Mouse (Mus musculus) left cerebral cortex, adult 9 months (tissue): Measurements from ENCODE around the gene Anks6.

Experiments used
- DNase-seq, 2 experiments: peaks; one replicate each; pipeline ENCODE4 v3.0.0; 2022; ENCODE audit warnings: low spot score in 2 of 2

Anks6 gene

DNA sequence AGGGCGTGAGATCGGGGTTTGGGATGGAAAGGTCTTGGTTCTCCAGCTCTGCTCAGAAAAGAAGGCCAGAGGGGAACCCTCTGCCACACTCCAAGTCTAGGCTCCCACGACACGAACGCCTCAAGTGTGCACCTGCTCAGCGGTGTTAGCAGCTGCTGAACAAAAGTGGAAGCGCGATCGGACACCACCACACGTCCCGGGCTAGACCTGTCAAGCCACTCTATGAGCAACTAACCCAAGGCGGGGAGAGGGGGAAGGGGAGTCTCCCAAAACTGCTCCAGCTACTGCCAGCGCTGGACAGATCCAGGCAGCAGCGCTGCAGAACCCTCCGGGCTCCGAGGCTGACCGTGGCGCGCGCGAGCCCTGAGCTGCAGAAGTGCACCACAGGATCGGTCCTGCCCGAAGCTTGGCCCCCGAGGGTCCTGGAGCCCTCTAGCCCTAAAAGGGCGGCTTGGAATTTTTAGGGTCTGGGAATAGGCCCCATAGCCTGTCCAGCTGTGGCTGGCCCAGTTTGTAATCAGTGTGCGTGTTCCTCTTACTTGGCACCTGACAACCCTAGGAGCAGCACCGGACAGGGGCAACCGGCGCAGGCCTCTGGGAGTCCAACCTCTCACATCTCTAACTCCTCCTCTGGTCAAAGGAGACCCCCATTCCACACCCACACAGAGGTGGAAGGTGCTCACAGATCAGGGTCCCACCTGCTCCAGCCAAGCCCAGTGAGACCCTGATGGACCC lies 66.8 kb downstream of the Anks6 start:
- peak in 1 of 2 experiments; percentile 47 for DNase-seq

DNA sequence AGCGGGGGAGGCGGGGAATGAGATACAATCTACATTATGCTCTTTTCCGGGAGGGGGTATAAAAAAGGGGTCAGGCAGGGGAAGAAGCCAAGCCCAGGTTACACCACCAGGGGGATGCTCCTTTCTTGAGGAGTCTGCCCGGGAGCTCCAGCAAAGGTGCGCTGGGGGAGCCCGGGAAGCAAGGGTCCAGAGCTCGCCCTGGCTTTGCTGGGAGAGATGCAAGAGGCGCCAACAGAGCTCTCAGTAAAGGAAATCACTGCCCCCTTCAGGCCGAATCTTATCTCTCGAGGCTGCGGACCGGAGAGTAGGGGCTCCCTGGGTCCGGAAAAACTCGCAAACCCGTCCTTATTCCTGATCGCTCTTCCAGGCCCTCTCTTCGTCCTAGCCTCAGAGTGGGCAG lies 67.4 kb downstream of the Anks6 start:
- DNase-seq: peak in 1 of 2 experiments; percentile 82

DNA sequence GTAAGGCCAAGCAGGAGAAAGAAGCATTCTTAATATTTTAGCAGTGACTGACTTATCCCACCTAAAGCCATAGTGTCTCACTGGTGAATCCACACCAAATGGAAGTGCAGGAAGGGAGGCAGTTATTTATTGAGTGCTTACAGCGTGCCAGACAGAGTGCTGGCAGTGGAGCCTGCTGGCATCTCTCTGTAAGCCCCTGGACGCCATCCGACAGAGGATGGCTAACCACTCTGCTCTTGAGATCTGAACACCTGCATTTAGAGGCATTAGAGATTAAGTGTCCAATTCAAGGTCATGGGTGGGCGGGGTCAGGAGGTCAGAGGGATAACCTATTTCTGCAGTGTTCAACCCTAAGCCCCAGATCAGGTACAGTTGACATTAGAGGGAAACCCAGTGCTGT lies 68.4 kb downstream of the Anks6 start:
- no peak for DNase-seq

DNA sequence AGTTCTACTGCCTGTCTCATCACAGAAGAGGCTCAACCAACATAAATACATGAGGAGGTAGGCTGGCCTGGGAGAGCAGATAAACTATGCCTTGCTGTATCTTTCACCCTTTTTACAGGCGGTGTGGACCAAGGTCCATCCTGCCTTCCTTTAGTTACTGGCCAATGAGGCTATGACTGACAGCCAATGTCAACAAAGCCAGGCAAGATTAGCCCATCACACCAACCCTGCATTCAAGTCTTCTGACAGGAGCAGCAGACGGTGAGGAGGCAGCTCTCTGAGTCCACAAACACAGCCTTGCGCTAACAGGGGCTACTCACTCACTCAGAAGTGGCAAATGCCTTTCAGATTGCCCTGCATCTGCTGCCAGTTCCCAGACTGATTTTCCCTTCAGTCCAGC lies 69.0 kb downstream of the Anks6 start:
- DNase-seq: no peak

DNA sequence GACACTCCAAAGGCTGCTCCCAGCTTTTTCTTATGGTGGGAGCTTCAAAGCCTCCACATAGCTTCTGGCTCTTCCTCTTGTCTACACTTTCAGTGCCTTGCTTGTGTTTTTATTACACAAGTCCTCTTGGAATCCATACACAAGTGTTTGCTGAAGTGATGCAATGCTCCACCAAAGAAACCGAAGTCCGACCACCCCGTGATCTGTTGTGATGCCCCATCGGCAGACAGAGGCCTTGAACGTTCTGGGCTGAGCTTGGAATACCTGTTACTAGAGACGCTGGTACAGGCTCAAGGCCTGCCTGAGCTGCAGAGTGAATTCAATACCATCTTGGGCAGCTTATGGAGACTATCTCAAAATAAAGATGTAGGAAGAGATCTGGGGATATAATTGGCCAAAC lies 69.4 kb downstream of the Anks6 start:
- DNase-seq: no peak

DNA sequence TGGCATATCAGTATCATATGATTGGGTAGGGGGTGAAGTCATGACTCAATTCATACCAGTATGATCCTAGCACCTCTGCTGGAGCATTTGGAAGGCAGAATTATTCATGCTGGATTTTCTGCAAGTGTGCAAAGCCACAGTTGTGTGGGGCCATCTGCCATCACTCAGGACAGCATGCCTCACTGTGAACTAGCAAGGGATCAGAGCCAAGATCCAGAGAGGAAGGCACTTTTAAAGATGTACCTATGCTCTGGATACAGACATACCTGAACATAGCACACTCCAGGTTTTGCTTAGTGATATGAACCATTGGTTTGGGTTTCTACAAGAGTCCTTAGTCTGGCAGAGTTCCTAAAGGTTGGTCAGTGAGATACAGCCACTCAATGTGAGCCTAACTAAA lies 71.2 kb downstream of the Anks6 start:
- DNase-seq: no peak

DNA sequence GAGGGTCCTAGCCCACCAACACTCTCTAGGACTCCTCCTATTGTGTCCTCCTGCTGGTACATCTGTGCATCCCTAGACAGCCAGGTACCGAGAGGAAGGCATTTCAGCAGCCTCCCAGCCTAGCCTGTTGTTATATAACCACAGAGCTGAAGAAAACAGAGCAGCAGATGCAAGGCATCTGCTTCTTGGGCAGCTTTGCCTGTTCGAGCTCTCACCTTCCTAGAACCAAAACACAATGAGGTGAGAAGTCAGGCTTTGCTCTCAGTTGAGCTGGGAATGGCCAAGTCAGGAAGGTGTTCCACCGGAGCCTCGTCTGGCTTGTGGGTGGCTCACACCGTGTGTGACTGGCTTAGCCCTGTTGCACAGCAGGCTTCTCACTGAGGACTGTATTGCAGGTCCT lies 74.3 kb downstream of the Anks6 start:
- DNase-seq: peak in 1 of 2 experiments; percentile 46

DNA sequence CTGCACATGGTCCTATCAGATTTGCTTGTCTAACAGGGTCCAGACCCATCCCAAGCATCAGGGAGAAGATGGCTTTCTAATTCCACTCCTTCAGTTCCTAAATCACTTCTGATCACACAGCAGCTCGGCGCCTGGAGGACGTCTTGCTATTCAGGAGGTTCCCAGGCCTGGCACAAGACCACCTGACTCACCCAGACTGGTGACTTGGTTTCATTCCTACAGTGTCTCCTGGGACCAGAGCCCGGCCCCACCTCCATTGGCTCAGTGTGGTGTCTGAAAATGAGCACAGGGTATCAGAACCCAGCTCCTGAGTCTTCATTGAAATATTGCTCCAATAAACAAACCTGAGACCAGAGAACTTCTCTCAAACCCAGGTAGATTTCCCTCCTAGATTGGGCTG lies 75.1 kb downstream of the Anks6 start:
- DNase-seq: peak in 1 of 2 experiments; percentile 58

DNA sequence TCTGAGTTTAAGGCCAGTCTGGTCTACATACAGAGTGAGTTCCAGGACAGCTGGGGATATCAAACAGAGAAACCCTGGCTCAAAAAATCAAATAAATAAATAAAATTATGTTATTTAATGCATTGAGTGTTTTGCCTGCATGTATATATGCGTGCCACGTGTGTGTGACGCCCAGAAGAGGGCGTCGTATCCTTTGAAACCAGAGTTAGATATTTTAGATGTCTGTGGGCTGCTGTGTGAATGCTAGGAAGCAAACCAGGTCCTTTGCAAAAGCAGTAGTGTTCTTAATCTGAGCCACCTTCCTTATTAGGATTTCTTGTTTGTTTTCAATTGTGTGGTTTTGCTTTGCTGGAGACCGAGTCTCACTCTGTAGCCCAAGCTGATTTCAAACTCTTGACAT lies 78.9 kb downstream of the Anks6 start:
- DNase-seq: no peak

DNA sequence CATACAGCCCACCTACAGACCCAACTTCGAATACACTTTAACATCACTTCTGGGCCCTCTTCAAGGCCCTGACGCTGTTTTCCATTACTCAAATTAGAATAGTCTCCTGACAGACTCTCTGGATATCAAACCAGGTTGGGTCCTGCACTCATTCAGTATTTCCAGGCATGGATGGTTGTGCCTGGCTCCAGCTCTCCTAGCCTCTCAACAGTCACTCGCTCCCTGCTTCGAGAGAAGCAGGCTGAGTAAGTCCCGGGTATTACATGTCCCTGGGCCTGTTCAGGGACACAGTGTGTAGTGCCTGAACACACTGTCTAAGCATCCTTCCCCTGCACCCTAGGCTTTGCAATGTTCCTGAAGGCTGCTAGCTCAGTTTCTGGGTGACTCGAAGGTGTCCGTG lies 80.1 kb downstream of the Anks6 start:
- DNase-seq: no peak

DNA sequence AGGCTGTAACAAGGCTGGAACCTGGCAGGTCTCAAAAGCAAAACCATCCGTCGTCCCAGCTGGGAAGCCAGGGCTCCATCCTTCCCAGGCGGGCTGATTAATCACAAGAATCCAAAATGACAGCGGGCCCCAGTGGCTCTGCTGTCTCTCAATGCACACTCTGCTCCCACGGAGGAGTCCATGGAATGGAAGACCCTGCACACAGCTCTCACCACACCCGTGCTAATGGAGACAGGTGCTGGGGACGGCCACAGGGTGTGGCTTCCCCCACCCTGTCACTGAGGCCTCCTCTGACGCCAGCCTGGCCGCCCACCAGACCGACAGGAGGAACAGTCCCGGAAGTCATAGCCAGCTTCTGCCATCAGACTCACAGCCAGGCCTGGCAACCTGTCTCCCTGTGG lies 80.6 kb downstream of the Anks6 start:
- DNase-seq: no peak

DNA sequence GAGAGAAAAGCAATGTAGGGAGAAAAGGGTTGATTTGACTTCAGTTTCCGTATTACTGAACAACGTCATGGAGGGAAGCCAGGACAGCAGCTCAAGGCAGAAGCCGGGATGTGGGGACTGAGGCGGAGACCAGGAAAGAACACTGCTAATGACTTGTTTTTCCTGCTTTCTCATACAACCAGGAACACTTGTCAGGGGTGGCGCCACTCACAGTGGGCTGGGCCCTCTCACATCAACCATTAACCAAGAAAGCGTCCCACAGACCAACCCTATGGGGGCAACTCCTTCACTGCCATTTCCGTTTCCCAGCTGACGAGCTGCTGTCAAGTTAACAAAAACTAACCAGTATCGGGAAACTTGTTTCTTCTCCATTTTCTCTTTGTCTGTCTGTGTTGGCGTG lies 83.9 kb downstream of the Anks6 start:
- no peak for DNase-seq

DNA sequence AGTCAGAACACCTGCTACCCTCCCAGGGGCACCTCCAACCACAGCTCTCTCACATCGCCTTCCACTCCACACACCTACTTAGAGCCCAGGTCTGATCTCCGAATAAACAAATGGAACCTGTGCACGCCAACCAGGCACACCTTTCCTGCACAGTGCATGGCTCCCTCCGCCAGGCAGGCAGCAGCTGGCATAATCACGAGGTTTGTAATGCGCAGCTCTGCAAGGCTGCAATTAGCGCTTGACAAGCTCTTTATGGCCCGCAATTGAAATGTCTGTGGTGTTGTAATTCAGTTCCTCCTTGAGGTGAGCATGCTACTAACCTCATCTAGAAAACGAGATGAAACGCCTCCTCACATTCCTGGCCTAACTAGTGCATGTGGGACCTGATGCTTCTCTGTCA lies 89.2 kb downstream of the Anks6 start:
- DNase-seq: no peak

DNA sequence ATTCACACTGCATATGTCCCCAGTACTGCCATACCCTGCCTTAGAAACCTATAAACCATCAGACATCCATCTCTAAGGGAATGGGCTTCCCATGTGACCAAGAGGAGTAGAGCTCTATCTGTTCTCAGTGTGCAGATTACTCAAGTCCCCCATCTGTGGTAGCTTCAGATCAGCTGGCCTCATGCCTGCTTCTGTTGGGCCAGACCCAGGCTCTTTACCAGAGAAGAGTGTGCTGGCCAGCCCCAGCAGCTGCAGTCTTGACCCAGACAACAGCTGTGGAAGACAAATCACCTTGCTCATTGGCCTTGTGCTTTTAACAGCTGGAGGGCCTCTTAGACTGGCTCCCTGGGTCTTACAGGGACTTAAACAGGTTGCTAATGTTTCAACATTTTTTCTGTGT lies 90.7 kb downstream of the Anks6 start:
- DNase-seq: no peak
